8 mouse cellular contexts compared by ENCODE assay signal in the genomic region with DNA sequence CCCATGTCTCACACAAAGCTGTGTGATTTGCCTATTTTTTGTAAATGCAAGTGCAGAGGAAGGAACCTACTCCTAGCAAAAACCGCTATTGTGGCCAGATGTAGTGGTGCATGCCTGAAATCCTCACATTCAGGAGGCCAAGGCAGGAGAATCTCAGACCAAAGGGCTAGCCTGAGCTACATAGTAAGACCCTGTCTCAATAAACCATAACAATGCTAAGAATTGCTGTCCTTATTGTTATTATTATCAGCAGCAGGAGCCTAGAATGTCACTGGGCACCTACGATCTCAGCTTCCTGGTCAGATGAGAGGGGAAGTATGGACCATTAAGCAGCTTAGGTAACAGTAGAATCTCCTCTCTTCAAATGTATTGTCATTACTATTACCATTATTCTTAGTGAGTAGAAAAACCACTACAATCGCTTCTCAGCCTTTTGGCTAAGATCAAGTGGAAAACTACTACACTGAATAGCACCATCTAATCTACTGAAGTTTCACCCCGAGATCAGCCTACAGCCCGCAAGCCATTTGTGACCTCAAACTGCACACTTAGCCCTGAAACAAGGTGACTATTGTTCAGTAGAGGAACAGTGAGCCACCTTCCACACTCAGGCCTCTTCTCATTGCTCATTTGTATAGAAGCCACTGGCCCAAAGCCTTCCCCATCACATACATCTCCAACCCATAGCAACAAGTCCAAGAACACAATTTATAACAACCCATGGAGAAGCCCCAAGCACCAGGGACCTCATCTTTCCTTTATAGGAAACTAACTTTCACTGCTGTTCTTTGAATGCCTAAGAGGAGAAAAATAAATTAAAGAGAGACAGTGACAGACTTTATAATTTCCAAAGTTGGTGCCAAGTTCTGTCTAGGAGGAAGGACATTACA.
DNase-seq lines count a peak whose midpoint lies in the region; ATAC-seq and TF ChIP-seq lines count a peak whose summit lies in the region.

No protein-coding gene starts in this region.

- H3K27ac ChIP-seq in testis, adult 2 months (ENCODE audit: control insufficient read depth, insufficient read depth, low read depth, low read length) = peak overlapping the region; percentile 73
- H3K27ac ChIP-seq in liver, embryonic 12.5 days = no peak overlapping the region

- H3K9me3 ChIP-seq in liver, embryonic 12.5 days (replicated peaks) = no peaks in the 10 kb centered on the region

- DNase-seq in gastrocnemius, adult 18-20 months (ENCODE audit: low spot score) = peak; percentile 27
- DNase-seq in gastrocnemius, postnatal 4 days (ENCODE audit: low spot score in 2 of 2) = no peak
- no peak for DNase-seq in testis, postnatal 10 days (ENCODE audit: low spot score)
- no peak for DNase-seq in urinary bladder, postnatal 36 days (ENCODE audit: low spot score in 2 of 2)
- DNase-seq in ovary, postnatal 36 days (ENCODE audit: low spot score) = no peak

- H3K4me1 ChIP-seq in testis, adult 2 months (ENCODE audit: control insufficient read depth, insufficient read depth, low read length) = peaks cover 9% of the 10 kb centered on the region
- H3K4me1 ChIP-seq in liver, embryonic 12.5 days = peaks cover 10% of the 10 kb centered on the region

- no peak for TF ChIP-seq POLR2A in testis, adult 2 months (IDR thresholded peaks at IDR 0.05; ENCODE audit: control insufficient read depth, low read depth, low read length)

- peak overlapping the region; percentile 70 for H3K4me2 ChIP-seq in liver, embryonic 12.5 days

- H3K4me3 ChIP-seq in testis, adult 2 months (ENCODE audit: control insufficient read depth, low read depth, low read length) = no peak overlapping the region
- no peak overlapping the region for H3K4me3 ChIP-seq in liver, embryonic 12.5 days

- H3K27me3 ChIP-seq in testis, adult 2 months (ENCODE audit: control insufficient read depth, insufficient read depth, low read length) = no peaks in the 10 kb centered on the region
- H3K27me3 ChIP-seq in liver, embryonic 12.5 days (replicated peaks) = peaks cover 15% of the 10 kb centered on the region; the same call in 1 of the 2 replicates

- 76% methylated on average over 5 of the region's 5 CpGs for WGBS in liver, embryonic 12.5 days (ENCODE audit: insufficient replicate concordance)

- TF ChIP-seq CTCF in testis, adult 2 months (IDR thresholded peaks at IDR 0.05; ENCODE audit: control insufficient read depth, insufficient read depth, insufficient replicate concordance, low read depth, low read length) = no peak

- no peaks in the 10 kb centered on the region for H3K36me3 ChIP-seq in testis, adult 2 months (ENCODE audit: control insufficient read depth, insufficient read depth, low read length)
- no peaks in the 10 kb centered on the region for H3K36me3 ChIP-seq in liver, embryonic 12.5 days

- no peak overlapping the region for H3K9ac ChIP-seq in liver, embryonic 12.5 days

- ATAC-seq in liver, embryonic 12.5 days = no peak
- no peak for ATAC-seq in inflammation-experienced regulatory T-cells, adult 6 months
